Mouse (Mus musculus) kidney, adult 2 months (tissue): ENCODE data around the gene Fam133b. TPM values are rescaled to one million over a fixed set of nuclear protein-coding genes. Genes with fewer than 3 reads are reported as not detected.

ENCODE experiments used
- DNase-seq: peaks from one replicate; pipeline ENCODE4 v3.0.0; 2021
- H3K27ac ChIP-seq: fragments of 200-500 bp; 2 replicates; pipeline ENCODE4 v1.5.1; 2012; ENCODE audit warnings: low read depth, low read length, control low read depth, inconsistent platforms; ENCODE audit not compliant: insufficient read depth
- H3K27me3 ChIP-seq: fragments of 200-500 bp; replicated peaks from 2 replicates; pipeline ENCODE4 v1.6.1; 2012; ENCODE audit warnings: mild to moderate bottlenecking, moderate library complexity, low read length, inconsistent platforms; ENCODE audit not compliant: control insufficient read depth, insufficient read depth
- H3K36me3 ChIP-seq: fragments of 200-500 bp; 2 replicates; pipeline ENCODE4 v1.6.1; 2012; ENCODE audit warnings: mild to moderate bottlenecking, moderate library complexity, low read length, inconsistent platforms; ENCODE audit not compliant: control insufficient read depth, insufficient read depth
- H3K4me1 ChIP-seq: fragments of 200-500 bp; 2 replicates; pipeline ENCODE4 v1.6.1; 2011; ENCODE audit warnings: low read length; ENCODE audit not compliant: control insufficient read depth, insufficient read depth
- H3K4me3 ChIP-seq: fragments of 200-500 bp; 2 replicates; pipeline ENCODE4 v1.5.1; 2011; ENCODE audit warnings: mild to moderate bottlenecking, low read depth, low read length, control low read depth; ENCODE audit not compliant: insufficient read depth
- CTCF ChIP-seq: fragments of 200-500 bp; conservative IDR thresholded peaks from 2 replicates; pipeline ENCODE4 v1.5.1; 2011; ENCODE audit warnings: low read depth, mild to moderate bottlenecking, control low read depth, low read length, moderate library complexity, mixed read lengths; ENCODE audit not compliant: insufficient read depth, insufficient read length
- POLR2A ChIP-seq: fragments of 200-500 bp; IDR thresholded peaks from one replicate; pipeline ENCODE4 v1.6.1; 2011; ENCODE audit warnings: low read depth, low read length, control low read depth
- WGBS: fragments of 180-500 bp; shearing (Covaris S2); methylation state at CpG from one replicate; pipeline ENCODE4 v1.1.7; 2018; 5-methylcytosine and 5-hydroxymethylcytosine counted together
- polyA plus RNA-seq: library from polyadenylated mRNA; depleted of rRNA; stranded (reverse); fragments of >200 nt; gene quantifications from 2 replicates; pipeline ENCODE4 v1.2.3, GENCODE M21; 2012

Fam133b gene
- polyA plus RNA-seq, 1 experiment, result 8.1 TPM

DNA sequence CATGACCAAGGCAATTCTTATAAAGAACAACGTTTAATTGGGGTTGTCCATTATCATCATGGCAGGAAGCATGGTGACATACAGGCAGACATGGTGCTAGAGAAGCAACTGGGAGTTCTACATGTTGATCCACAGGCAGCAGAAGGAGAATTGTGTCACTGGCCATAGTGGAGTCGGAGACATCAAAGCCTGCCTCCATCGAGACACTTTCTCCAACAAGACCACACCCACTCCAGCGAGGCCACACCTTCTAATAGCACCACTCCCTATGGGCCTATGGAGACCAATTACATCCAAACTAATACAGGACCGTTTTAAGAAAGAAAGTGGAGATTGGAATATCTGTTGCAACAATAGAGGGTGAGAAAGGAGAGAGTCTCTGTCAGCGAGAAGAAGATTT lies 1.8 kb upstream of the Fam133b start:
- TF ChIP-seq CTCF, result no peak
- TF ChIP-seq POLR2A, result no peak
- Histone ChIP-seq H3K4me1 (peaks cover 18% of the 10 kb centered on the region), H3K36me3 (no peaks in the 10 kb centered on the region), H3K27ac (no peak overlapping the region), H3K4me3 (no peak overlapping the region), H3K27me3 (no peaks in the 10 kb centered on the region)
- WGBS, result 82% methylated on average over 6 of the region's 6 CpGs
- DNase-seq, result no peak

DNA sequence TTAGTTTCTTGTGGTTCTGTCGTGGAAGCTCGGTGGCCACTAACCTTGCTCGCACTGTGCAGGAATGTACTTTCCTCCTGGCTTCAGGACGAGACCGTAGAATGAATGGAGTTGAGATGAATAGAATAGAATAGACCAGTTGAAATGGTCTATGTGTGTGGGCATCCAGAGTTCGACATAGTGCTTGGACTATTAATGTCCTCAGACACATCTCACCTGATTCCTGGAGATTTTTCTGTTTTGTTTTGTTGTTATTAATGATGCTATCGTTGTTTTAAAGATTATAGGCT lies 792 bp downstream of the Fam133b start:
- H3K4me1 ChIP-seq, result peaks cover 16% of the 10 kb centered on the region
- no peak for TF ChIP-seq CTCF
- TF ChIP-seq POLR2A, result no peak
- WGBS, result 5% methylated on average over 7 of the region's 7 CpGs
- H3K27ac ChIP-seq, result no peak overlapping the region
- no peaks in the 10 kb centered on the region for H3K36me3 ChIP-seq
- no peaks in the 10 kb centered on the region for H3K27me3 ChIP-seq
- H3K4me3 ChIP-seq, result peak overlapping the region; percentile 87
- DNase-seq, result no peak

DNA sequence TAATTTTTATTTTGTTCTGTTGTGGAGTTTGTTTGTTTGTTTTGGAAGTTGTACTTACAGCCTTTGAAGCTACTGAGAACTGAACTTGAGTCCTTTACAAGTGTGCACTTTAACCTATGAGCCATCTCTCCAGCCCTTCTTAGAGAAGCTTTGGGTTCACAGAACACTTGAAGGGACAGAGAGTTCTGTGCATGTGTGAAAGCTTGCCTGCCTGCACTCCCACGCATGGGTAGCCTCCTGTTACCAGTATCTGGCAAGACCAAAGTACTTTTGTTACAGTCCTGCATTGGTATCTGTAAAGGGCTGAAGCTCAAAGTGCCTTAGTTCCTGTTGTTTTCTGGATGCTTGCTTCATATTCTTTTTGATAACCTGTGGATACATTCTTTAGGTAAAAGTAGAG lies 2.6 kb downstream of the Fam133b start:
- WGBS, result 37% methylated on average over 1 of the region's 1 CpGs
- peak; percentile 92 for DNase-seq
- no peak for TF ChIP-seq CTCF
- no peak for TF ChIP-seq POLR2A

DNA sequence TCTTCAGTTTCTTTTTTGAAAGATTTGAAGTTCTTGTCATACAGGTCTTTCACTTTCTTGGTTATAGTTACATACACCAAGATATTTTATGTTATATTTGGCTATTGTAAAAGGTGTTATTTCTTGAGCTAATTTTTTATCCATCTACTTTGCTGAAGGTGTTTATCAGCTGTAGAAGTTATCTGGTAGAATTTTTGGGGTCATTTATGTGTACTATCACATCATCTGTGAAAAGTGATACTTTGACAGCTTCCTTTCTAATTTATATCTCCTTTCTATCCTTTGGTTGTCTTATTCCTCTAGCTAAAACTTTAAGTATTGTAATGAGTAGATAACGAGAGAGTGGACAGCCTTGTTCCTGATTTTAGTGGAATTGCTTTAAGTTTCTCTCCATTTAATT lies 7.8 kb downstream of the Fam133b start:
- DNase-seq, result no peak
- Histone ChIP-seq H3K4me3 (no peak overlapping the region), H3K27ac (no peak overlapping the region), H3K4me1 (peaks cover 7% of the 10 kb centered on the region; the same call in 1 of the 2 replicates), H3K27me3 (no peaks in the 10 kb centered on the region), H3K36me3 (peaks cover 2% of the 10 kb centered on the region; the same call in 1 of the 2 replicates)
- 93% methylated on average over 1 of the region's 1 CpGs for WGBS
- no peak for TF ChIP-seq POLR2A
- no peak for TF ChIP-seq CTCF

More for the DNA sequence above, 2.6 kb downstream of the Fam133b start:
- H3K4me3 ChIP-seq, result no peak overlapping the region
- H3K27me3 ChIP-seq, result no peaks in the 10 kb centered on the region
- H3K36me3 ChIP-seq, result no peaks in the 10 kb centered on the region
- peaks cover 16% of the 10 kb centered on the region for H3K4me1 ChIP-seq
- no peak overlapping the region for H3K27ac ChIP-seq

DNA sequence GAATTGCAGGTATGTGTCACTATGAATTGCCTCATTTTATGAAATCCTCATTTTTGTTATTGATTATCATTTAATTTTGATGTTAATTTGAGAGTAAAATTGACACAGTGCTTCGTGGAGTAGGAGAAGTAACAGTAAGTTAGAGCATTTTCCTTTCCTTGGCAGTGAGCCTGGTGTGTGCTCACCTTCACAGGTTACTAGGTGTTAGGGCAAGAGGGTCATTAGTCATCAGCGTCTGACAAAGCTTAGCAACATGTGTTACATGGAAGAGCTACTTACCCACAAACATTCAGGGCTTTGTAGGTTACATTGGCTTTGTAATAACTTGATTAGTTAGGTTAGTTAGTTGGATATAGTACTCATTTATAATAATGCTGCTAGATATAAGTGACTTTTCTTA lies 10.6 kb downstream of the Fam133b start:
- no peak for TF ChIP-seq POLR2A
- TF ChIP-seq CTCF, result no peak
- Histone ChIP-seq H3K36me3 (peaks cover 2% of the 10 kb centered on the region), H3K27me3 (no peaks in the 10 kb centered on the region), H3K4me3 (no peak overlapping the region), H3K27ac (no peak overlapping the region), H3K4me1 (no peaks in the 10 kb centered on the region; the same call in 1 of the 2 replicates)
- DNase-seq, result no peak
- WGBS, result 27% methylated on average over 2 of the region's 2 CpGs

DNA sequence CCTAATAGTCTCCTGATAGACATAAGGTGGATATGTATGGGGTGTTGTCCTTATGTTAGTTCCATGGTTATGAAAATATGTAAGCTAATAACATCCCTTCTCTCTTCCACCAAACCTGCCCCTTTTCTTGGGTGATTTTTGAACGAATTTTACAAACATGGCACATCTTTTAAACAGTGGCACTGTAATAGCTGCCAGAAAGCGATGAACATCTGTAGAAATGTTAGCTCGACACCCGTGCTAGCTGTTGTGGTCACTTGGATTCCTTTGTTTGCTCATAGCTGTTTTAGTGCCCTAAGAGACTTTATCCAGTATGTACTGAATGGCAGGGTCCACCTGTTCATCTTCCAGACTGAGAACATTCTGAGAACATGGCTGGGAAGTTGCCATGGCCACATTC lies 27.6 kb downstream of the Fam133b start, which contains the start of gene 1700109H08Rik:
Gene 1700109H08Rik, plus strand, starts transcription at position 301 of the 400 bp plus-strand sequence.
- H3K27me3 ChIP-seq, result no peaks in the 10 kb centered on the region
- H3K4me3 ChIP-seq, result no peak within 1 kb of the TSS
- TF ChIP-seq CTCF (no peak), POLR2A (no peak)
- no peak within 1 kb of the TSS for H3K27ac ChIP-seq
- peaks cover 18% of the 10 kb centered on the region for H3K36me3 ChIP-seq
- no peak for DNase-seq
- 96% methylated on average over 4 of the region's 4 CpGs for WGBS
- H3K4me1 ChIP-seq, result no peaks in the 10 kb centered on the region

DNA sequence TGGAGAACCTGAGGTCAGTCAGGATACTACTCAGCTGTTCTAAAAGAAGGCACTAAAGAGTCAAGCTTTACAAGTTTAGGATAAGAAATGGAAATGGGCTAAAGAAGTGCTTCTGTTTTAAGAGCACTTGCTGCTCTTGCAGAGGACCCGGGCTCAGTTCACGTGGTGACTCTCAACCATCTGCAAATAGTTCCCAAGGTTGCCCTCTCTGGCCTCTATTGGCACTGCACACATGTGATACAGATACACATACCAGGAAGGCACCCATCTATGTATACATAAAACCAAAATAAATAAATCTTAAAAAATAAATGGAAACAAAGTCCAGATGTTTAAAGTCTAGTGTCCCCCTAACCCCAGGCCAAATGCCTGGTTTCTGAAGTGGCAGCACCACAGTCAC lies 31.2 kb downstream of the Fam133b start:
- WGBS, result 95% methylated on average over 2 of the region's 2 CpGs
- Histone ChIP-seq H3K4me1 (no peaks in the 10 kb centered on the region), H3K27ac (no peak overlapping the region), H3K27me3 (no peaks in the 10 kb centered on the region), H3K4me3 (no peak overlapping the region), H3K36me3 (peaks cover 21% of the 10 kb centered on the region)
- no peak for DNase-seq
- TF ChIP-seq POLR2A (no peak), CTCF (no peak)

DNA sequence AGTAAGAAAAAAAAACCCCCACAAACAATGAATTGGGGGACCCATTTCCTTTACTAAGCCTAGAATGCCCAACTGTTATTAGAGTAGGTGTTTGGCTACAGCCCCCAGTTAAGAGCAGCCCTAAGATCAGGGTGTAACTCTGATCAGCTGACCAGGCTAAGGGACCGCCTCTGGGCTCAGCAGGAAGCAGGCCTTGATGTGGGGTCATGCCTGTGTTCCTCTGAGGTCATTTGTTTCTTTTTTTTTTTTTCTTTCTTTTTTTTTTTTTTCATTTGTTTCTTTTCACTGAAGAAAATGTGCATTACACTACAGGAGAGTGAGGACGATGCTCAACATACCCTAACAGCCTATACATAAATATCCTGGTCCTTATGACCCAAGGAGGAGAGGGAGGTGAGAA lies 34.3 kb downstream of the Fam133b start:
- H3K4me3 ChIP-seq, result no peak overlapping the region
- H3K27ac ChIP-seq, result no peak overlapping the region
- no peaks in the 10 kb centered on the region for H3K27me3 ChIP-seq
- H3K4me1 ChIP-seq, result no peaks in the 10 kb centered on the region
- WGBS, result 93% methylated on average over 2 of the region's 2 CpGs
- no peak for DNase-seq
- peaks cover 15% of the 10 kb centered on the region for H3K36me3 ChIP-seq
- TF ChIP-seq POLR2A (no peak), CTCF (no peak)
